Comparison of ENCODE assay signal across 8 mouse cellular contexts in genomic region chr19:57404502-57404848, GRCm38 (mm10). TPM values are rescaled to one million over a fixed set of nuclear protein-coding genes. Genes with fewer than 3 reads are reported as not detected.
A peak's percentile ranks its signal among the peaks of the same experiment; 100 is the strongest.
DNase-seq lines count a peak whose midpoint lies in the region; ATAC-seq lines count a peak whose summit lies in the region.

No protein-coding gene starts in this region.

- no peaks in the 10 kb centered on the region for H3K9me3 ChIP-seq in kidney, embryonic 15.5 days (replicated peaks)
- no peaks in the 10 kb centered on the region for H3K9me3 ChIP-seq in forebrain, embryonic 14.5 days (replicated peaks; ENCODE audit: control insufficient read depth, low read length)
- H3K9me3 ChIP-seq in liver, embryonic 15.5 days (replicated peaks) = no peaks in the 10 kb centered on the region

- H3K36me3 ChIP-seq in kidney, embryonic 15.5 days = no peaks in the 10 kb centered on the region
- H3K36me3 ChIP-seq in forebrain, embryonic 14.5 days (ENCODE audit: control insufficient read depth, insufficient read depth, low read length) = no peaks in the 10 kb centered on the region
- no peaks in the 10 kb centered on the region for H3K36me3 ChIP-seq in liver, embryonic 15.5 days (replicated peaks)

- peak overlapping the region; percentile 47 for H3K4me2 ChIP-seq in kidney, embryonic 15.5 days
- H3K4me2 ChIP-seq in forebrain, embryonic 14.5 days (ENCODE audit: low read length) = peak overlapping the region; percentile 24; the same call in 1 of the 2 replicates
- peak overlapping the region; percentile 50 for H3K4me2 ChIP-seq in liver, embryonic 15.5 days

- WGBS in kidney, embryonic 15.5 days = 18% methylated on average over 9 of the region's 9 CpGs
- 12% methylated on average over 9 of the region's 9 CpGs for WGBS in forebrain, embryonic 14.5 days
- 21% methylated on average over 9 of the region's 9 CpGs for WGBS in liver, embryonic 15.5 days (ENCODE audit: insufficient replicate concordance)

- DNase-seq in kidney, postnatal 36 days = no peak
- DNase-seq in brain, adult 2 months (ENCODE audit: low read depth, low spot score) = peak; percentile 61
- no peak for DNase-seq in forebrain, embryonic 14.5 days (ENCODE audit: low spot score)
- DNase-seq in frontal cortex, adult 2 months (ENCODE audit: extremely low spot score in 1 of 2, low spot score in 1 of 2) = no peak
- DNase-seq in ovary, adult 18-20 months (ENCODE audit: low spot score) = no peak

- 0 out of 2 replicates have a peak, but pooled peaks have one; percentile 9 for ATAC-seq in kidney, embryonic 15.5 days (replicated peaks; ENCODE audit: low FRiP score)
- ATAC-seq in forebrain, embryonic 14.5 days = no peak
- no peak for ATAC-seq in liver, embryonic 15.5 days (ENCODE audit: insufficient read depth)
- no peak for ATAC-seq in CD4-positive, CD25-positive, alpha-beta regulatory T cell, adult 4 months

- H3K4me3 ChIP-seq in kidney, embryonic 15.5 days (replicated peaks) = peak overlapping the region; percentile 19
- no peak overlapping the region for H3K4me3 ChIP-seq in forebrain, embryonic 14.5 days (ENCODE audit: low read depth, low read length)
- peak overlapping the region; percentile 26; the same call in 1 of the 2 replicates for H3K4me3 ChIP-seq in liver, embryonic 15.5 days (replicated peaks)

- no peak overlapping the region for H3K9ac ChIP-seq in kidney, embryonic 15.5 days
- H3K9ac ChIP-seq in forebrain, embryonic 14.5 days (ENCODE audit: low read length) = no peak overlapping the region
- no peak overlapping the region for H3K9ac ChIP-seq in liver, embryonic 15.5 days

- peaks cover 26% of the 10 kb centered on the region for H3K4me1 ChIP-seq in kidney, embryonic 15.5 days
- H3K4me1 ChIP-seq in forebrain, embryonic 14.5 days (ENCODE audit: control insufficient read depth, insufficient read depth, low read length) = no peaks in the 10 kb centered on the region
- peaks cover 4% of the 10 kb centered on the region; the same call in 1 of the 2 replicates for H3K4me1 ChIP-seq in liver, embryonic 15.5 days (replicated peaks)

- no peaks in the 10 kb centered on the region for H3K27me3 ChIP-seq in kidney, embryonic 15.5 days
- H3K27me3 ChIP-seq in forebrain, embryonic 14.5 days (replicated peaks; ENCODE audit: control insufficient read depth, insufficient read depth, low read length) = no peaks in the 10 kb centered on the region
- H3K27me3 ChIP-seq in liver, embryonic 15.5 days = no peaks in the 10 kb centered on the region

- peak overlapping the region; percentile 66; the same call in 1 of the 2 replicates for H3K27ac ChIP-seq in kidney, embryonic 15.5 days
- H3K27ac ChIP-seq in forebrain, embryonic 14.5 days (ENCODE audit: low read depth, low read length) = no peak overlapping the region
- H3K27ac ChIP-seq in liver, embryonic 15.5 days (replicated peaks) = no peak overlapping the region

RNA-seq across cellular contexts. Expression of gene Fam160b1, which starts 44.0 kb away (rescaled TPM):
- polyA plus RNA-seq in kidney, embryonic 15.5 days (2015; fragmentation: Nextera tagmentation; extraction: Ambion mirVana) = 12.6 and 14.1 TPM in 2 replicates
- 12.7 and 15.0 TPM in 2 replicates for polyA plus RNA-seq in forebrain, embryonic 14.5 days (2014; fragmentation: Nextera tagmentation; extraction: Ambion mirVana)
- polyA plus RNA-seq in liver, embryonic 15.5 days (2015; fragmentation: Nextera tagmentation; extraction: Ambion mirVana) = 6.0 and 6.6 TPM in 2 replicates
- 17.0 and 18.3 TPM in 2 replicates for polyA plus RNA-seq in frontal cortex, adult 2 months (2012; rRNA removed)
- polyA plus RNA-seq in CD4-positive, CD25-positive, alpha-beta regulatory T cell, adult 4 months (2017; shearing (Covaris generic)) = 1 to 10 TPM; 8.1 to 8.7 TPM

RNA-seq across cellular contexts. Expression of gene Trub1, which starts 48.2 kb away (rescaled TPM):
- 28.2 and 30.6 TPM in 2 replicates for polyA plus RNA-seq in kidney, embryonic 15.5 days (2015; fragmentation: Nextera tagmentation; extraction: Ambion mirVana)
- 14.9 and 15.4 TPM in 2 replicates for polyA plus RNA-seq in forebrain, embryonic 14.5 days (2014; fragmentation: Nextera tagmentation; extraction: Ambion mirVana)
- polyA plus RNA-seq in liver, embryonic 15.5 days (2015; fragmentation: Nextera tagmentation; extraction: Ambion mirVana) = 7.4 and 8.0 TPM in 2 replicates
- polyA plus RNA-seq in frontal cortex, adult 2 months (2012; rRNA removed) = 26.1 and 29.5 TPM in 2 replicates
- polyA plus RNA-seq in CD4-positive, CD25-positive, alpha-beta regulatory T cell, adult 4 months (2017; shearing (Covaris generic)) = 10 to 100 TPM; 12.6 to 12.9 TPM
